ENCODE assay signal across 8 mouse cellular contexts in genomic region chr3:108084767-108085270, GRCm38 (mm10). TPM values are rescaled to one million over a fixed set of nuclear protein-coding genes. Genes with fewer than 3 reads are reported as not detected.
DNase-seq lines count a peak whose midpoint lies in the region; ATAC-seq and TF ChIP-seq lines count a peak whose summit lies in the region.

No protein-coding gene starts in this region.

- ATAC-seq in kidney, postnatal 0 days (replicated peaks; ENCODE audit: low FRiP score, low read depth), result no peak
- peak; percentile 7; the same call in 1 of the 2 replicates for ATAC-seq in embryonic facial prominence, embryonic 11.5 days (replicated peaks; ENCODE audit: insufficient number of reproducible peaks, low FRiP score, low TSS enrichment, low read depth)
- ATAC-seq in intestine, embryonic 15.5 days, result peak; percentile 4
- ATAC-seq in midbrain, postnatal 0 days (ENCODE audit: low FRiP score), result peak; percentile 45

- H3K9ac ChIP-seq in kidney, postnatal 0 days (ENCODE audit: low read depth, low read length), result peak overlapping the region; percentile 71
- H3K9ac ChIP-seq in embryonic facial prominence, embryonic 11.5 days (replicated peaks; ENCODE audit: low read length), result peak overlapping the region; percentile 72
- peak overlapping the region; percentile 75 for H3K9ac ChIP-seq in intestine, embryonic 15.5 days
- peak overlapping the region; percentile 72 for H3K9ac ChIP-seq in midbrain, postnatal 0 days (replicated peaks; ENCODE audit: low read length, poor library complexity, severe bottlenecking)

- TF ChIP-seq CTCF in kidney, postnatal 0 days (IDR thresholded peaks at IDR 0.05; ENCODE audit: low read depth), result no peak
- TF ChIP-seq CTCF in midbrain, postnatal 0 days (IDR thresholded peaks at IDR 0.05), result no peak

- peak overlapping the region; percentile 99 for H3K4me2 ChIP-seq in kidney, postnatal 0 days (ENCODE audit: low read length)
- peak overlapping the region; percentile 98 for H3K4me2 ChIP-seq in embryonic facial prominence, embryonic 11.5 days (ENCODE audit: low read depth, low read length)
- peak overlapping the region; percentile 97 for H3K4me2 ChIP-seq in intestine, embryonic 15.5 days (replicated peaks)
- peak overlapping the region; percentile 94 for H3K4me2 ChIP-seq in midbrain, postnatal 0 days (ENCODE audit: low read depth, low read length, poor library complexity, severe bottlenecking)

- H3K4me3 ChIP-seq in kidney, postnatal 0 days (replicated peaks; ENCODE audit: low read depth, low read length), result peak overlapping the region; percentile 68
- peak overlapping the region; percentile 70 for H3K4me3 ChIP-seq in embryonic facial prominence, embryonic 11.5 days (ENCODE audit: low read depth, low read length)
- H3K4me3 ChIP-seq in intestine, embryonic 15.5 days (replicated peaks), result peak overlapping the region; percentile 73
- H3K4me3 ChIP-seq in midbrain, postnatal 0 days (ENCODE audit: low read depth, low read length), result peak overlapping the region; percentile 65

- DNase-seq in kidney, postnatal 0 days (ENCODE audit: low spot score), result no peak
- DNase-seq in kidney, postnatal 14 days, result no peak
- no peak for DNase-seq in embryonic facial prominence, embryonic 11.5 days (ENCODE audit: low spot score)
- DNase-seq in midbrain, postnatal 0 days (ENCODE audit: low spot score), result no peak
- no peak for DNase-seq in right cerebral cortex, adult 2 months (ENCODE audit: low spot score in 2 of 2)
- DNase-seq in spleen, postnatal 36 days (ENCODE audit: low spot score in 2 of 2), result no peak
- no peak for DNase-seq in adrenal gland, postnatal 10 days

- peaks cover 29% of the 10 kb centered on the region for H3K4me1 ChIP-seq in kidney, postnatal 0 days (replicated peaks; ENCODE audit: insufficient read depth, low read length)
- peaks cover 8% of the 10 kb centered on the region; the same call in 1 of the 2 replicates for H3K4me1 ChIP-seq in embryonic facial prominence, embryonic 11.5 days (ENCODE audit: control insufficient read depth, insufficient read depth, low read length)
- peaks cover 52% of the 10 kb centered on the region for H3K4me1 ChIP-seq in intestine, embryonic 15.5 days (replicated peaks)
- peaks cover 25% of the 10 kb centered on the region; the same call in 1 of the 2 replicates for H3K4me1 ChIP-seq in midbrain, postnatal 0 days (ENCODE audit: insufficient read depth, low read length)

- H3K27me3 ChIP-seq in kidney, postnatal 0 days (ENCODE audit: insufficient read depth, low read length), result no peaks in the 10 kb centered on the region
- H3K27me3 ChIP-seq in embryonic facial prominence, embryonic 11.5 days (ENCODE audit: control insufficient read depth, insufficient read depth, low read length), result no peaks in the 10 kb centered on the region
- H3K27me3 ChIP-seq in intestine, embryonic 15.5 days (replicated peaks), result no peaks in the 10 kb centered on the region
- no peaks in the 10 kb centered on the region for H3K27me3 ChIP-seq in midbrain, postnatal 0 days (ENCODE audit: insufficient read depth, low read length)

- H3K36me3 ChIP-seq in kidney, postnatal 0 days (ENCODE audit: insufficient read depth, low read length), result 0 out of 2 replicates have a peak, but pooled peaks cover 3% of the 10 kb centered on the region
- H3K36me3 ChIP-seq in embryonic facial prominence, embryonic 11.5 days (replicated peaks; ENCODE audit: control insufficient read depth, insufficient read depth, low read depth, low read length), result no peaks in the 10 kb centered on the region
- 0 out of 2 replicates have a peak, but pooled peaks cover 4% of the 10 kb centered on the region for H3K36me3 ChIP-seq in intestine, embryonic 15.5 days
- H3K36me3 ChIP-seq in midbrain, postnatal 0 days (ENCODE audit: insufficient read depth, low read length), result peaks cover 3% of the 10 kb centered on the region

- WGBS in kidney, postnatal 0 days, result 5% methylated on average over 13 of the region's 13 CpGs
- WGBS in embryonic facial prominence, embryonic 11.5 days, result 20% methylated on average over 13 of the region's 13 CpGs
- WGBS in intestine, embryonic 15.5 days, result 11% methylated on average over 13 of the region's 13 CpGs
- 10% methylated on average over 13 of the region's 13 CpGs for WGBS in midbrain, postnatal 0 days

- peak overlapping the region; percentile 96 for H3K27ac ChIP-seq in kidney, postnatal 0 days
- no peak overlapping the region; the same call in 1 of the 2 replicates for H3K27ac ChIP-seq in embryonic facial prominence, embryonic 11.5 days (replicated peaks; ENCODE audit: low read depth, low read length)
- H3K27ac ChIP-seq in intestine, embryonic 15.5 days, result peak overlapping the region; percentile 96
- H3K27ac ChIP-seq in midbrain, postnatal 0 days (ENCODE audit: low read depth, low read length), result peak overlapping the region; percentile 72

- no peaks in the 10 kb centered on the region for H3K9me3 ChIP-seq in kidney, postnatal 0 days (replicated peaks; ENCODE audit: low read length)
- H3K9me3 ChIP-seq in embryonic facial prominence, embryonic 11.5 days (replicated peaks; ENCODE audit: control insufficient read depth, low read length), result no peaks in the 10 kb centered on the region
- no peaks in the 10 kb centered on the region for H3K9me3 ChIP-seq in intestine, embryonic 15.5 days
- H3K9me3 ChIP-seq in midbrain, postnatal 0 days (ENCODE audit: low read length), result no peaks in the 10 kb centered on the region

RNA-seq across cellular contexts. Expression of gene Ampd2, which starts 1.6 kb away (rescaled TPM):
- 35.8 and 38.2 TPM in 2 replicates for polyA plus RNA-seq in kidney, postnatal 0 days (2015; fragmentation: Nextera tagmentation; extraction: Ambion mirVana)
- polyA plus RNA-seq in embryonic facial prominence, embryonic 11.5 days (2014; fragmentation: Nextera tagmentation; extraction: Ambion mirVana), result 30.3 and 31.3 TPM in 2 replicates
- 49.9 and 53.6 TPM in 2 replicates for polyA plus RNA-seq in intestine, embryonic 15.5 days (2015; fragmentation: Nextera tagmentation; extraction: Ambion mirVana)
- 58.4 and 79.8 TPM in 2 replicates for total RNA-seq in midbrain, postnatal 0 days (2014; rRNA removed)
- 58.8 and 60.0 TPM in 2 replicates for polyA plus RNA-seq in midbrain, postnatal 0 days (2015; fragmentation: Nextera tagmentation; extraction: Ambion mirVana)
- total RNA-seq in adrenal gland, postnatal 10 days (2021), result 10 to 100 TPM; 79.3 to 92.2 TPM

RNA-seq across cellular contexts. Expression of gene Gnat2, which starts 7.8 kb away (rescaled TPM):
- polyA plus RNA-seq in kidney, postnatal 0 days (2015; fragmentation: Nextera tagmentation; extraction: Ambion mirVana), result 1.0 and 1.2 TPM in 2 replicates
- 0.63 and 0.93 TPM in 2 replicates for polyA plus RNA-seq in embryonic facial prominence, embryonic 11.5 days (2014; fragmentation: Nextera tagmentation; extraction: Ambion mirVana)
- polyA plus RNA-seq in intestine, embryonic 15.5 days (2015; fragmentation: Nextera tagmentation; extraction: Ambion mirVana), result 1.9 and 2.8 TPM in 2 replicates
- 0.28 TPM in 1 of 2 replicates, not detected in the other for total RNA-seq in midbrain, postnatal 0 days (2014; rRNA removed)
- 0.26 and 0.28 TPM in 2 replicates for polyA plus RNA-seq in midbrain, postnatal 0 days (2015; fragmentation: Nextera tagmentation; extraction: Ambion mirVana)
- total RNA-seq in adrenal gland, postnatal 10 days (2021), result 1 to 10 TPM; 6.6 to 6.8 TPM

RNA-seq across cellular contexts. Expression of gene Gstm4, which starts 40.1 kb away (rescaled TPM):
- polyA plus RNA-seq in kidney, postnatal 0 days (2015; fragmentation: Nextera tagmentation; extraction: Ambion mirVana), result 21.8 and 22.1 TPM in 2 replicates
- 14.6 and 15.9 TPM in 2 replicates for polyA plus RNA-seq in embryonic facial prominence, embryonic 11.5 days (2014; fragmentation: Nextera tagmentation; extraction: Ambion mirVana)
- polyA plus RNA-seq in intestine, embryonic 15.5 days (2015; fragmentation: Nextera tagmentation; extraction: Ambion mirVana), result 33.0 and 33.9 TPM in 2 replicates
- 4.1 and 4.5 TPM in 2 replicates for total RNA-seq in midbrain, postnatal 0 days (2014; rRNA removed)
- polyA plus RNA-seq in midbrain, postnatal 0 days (2015; fragmentation: Nextera tagmentation; extraction: Ambion mirVana), result 25.6 and 25.9 TPM in 2 replicates
- total RNA-seq in adrenal gland, postnatal 10 days (2021), result 10 to 100 TPM; 12.8 to 13.3 TPM
